Mouse (Mus musculus) layer of hippocampus, adult 2 months (tissue): ENCODE results near the gene Ss18l1. TPM values are rescaled to one million over a fixed set of nuclear protein-coding genes. Genes with fewer than 3 reads are reported as not detected.

Experiments
- DNase-seq, 2 experiments: peaks; one replicate each; pipeline ENCODE4 v3.0.0; 2022; ENCODE audit warnings: low spot score in 2 of 2
- H3K27ac ChIP-seq: fragments of 200-600 bp; 2 replicates; pipeline ENCODE4 v1.8.1; 2022
- H3K4me3 ChIP-seq: fragments of 200-600 bp; 2 replicates; pipeline ENCODE4 v1.8.1; 2022; ENCODE audit warnings: mild to moderate bottlenecking
- CTCF ChIP-seq: fragments of 200-600 bp; conservative IDR thresholded peaks from 2 replicates; pipeline ENCODE4 v1.8.1; 2022; ENCODE audit warnings: antibody characterized with exemption, mild to moderate bottlenecking, moderate library complexity
- long read RNA-seq, 2 experiments: library from polyadenylated mRNA; stranded (forward); transcript quantifications; one replicate each; pipeline ENCODE4 v2.0.0; 2021; ENCODE audit warnings: borderline mapping rate in 2 of 2
- total RNA-seq, 2 experiments: library from RNA; stranded (reverse); gene quantifications; 2 replicates each; pipeline ENCODE4 v1.2.3; 2021

Ss18l1 gene
- 10 to 100 TPM; 43.2 to 44.9 TPM for total RNA-seq
- long read RNA-seq, experiment 1, full-length matches to known transcripts, result 35 of 118 reads
- long read RNA-seq, experiment 1, partial matches to known transcripts, result 68 of 118 reads
- long read RNA-seq, experiment 1, other reads (novel, unspliced or antisense), result 15 of 118 reads
- long read RNA-seq, experiment 2, full-length matches to known transcripts, result 59 of 142 reads
- long read RNA-seq, experiment 2, partial matches to known transcripts, result 13 of 142 reads
- long read RNA-seq, experiment 2, other reads (novel, unspliced or antisense), result 70 of 142 reads

DNA sequence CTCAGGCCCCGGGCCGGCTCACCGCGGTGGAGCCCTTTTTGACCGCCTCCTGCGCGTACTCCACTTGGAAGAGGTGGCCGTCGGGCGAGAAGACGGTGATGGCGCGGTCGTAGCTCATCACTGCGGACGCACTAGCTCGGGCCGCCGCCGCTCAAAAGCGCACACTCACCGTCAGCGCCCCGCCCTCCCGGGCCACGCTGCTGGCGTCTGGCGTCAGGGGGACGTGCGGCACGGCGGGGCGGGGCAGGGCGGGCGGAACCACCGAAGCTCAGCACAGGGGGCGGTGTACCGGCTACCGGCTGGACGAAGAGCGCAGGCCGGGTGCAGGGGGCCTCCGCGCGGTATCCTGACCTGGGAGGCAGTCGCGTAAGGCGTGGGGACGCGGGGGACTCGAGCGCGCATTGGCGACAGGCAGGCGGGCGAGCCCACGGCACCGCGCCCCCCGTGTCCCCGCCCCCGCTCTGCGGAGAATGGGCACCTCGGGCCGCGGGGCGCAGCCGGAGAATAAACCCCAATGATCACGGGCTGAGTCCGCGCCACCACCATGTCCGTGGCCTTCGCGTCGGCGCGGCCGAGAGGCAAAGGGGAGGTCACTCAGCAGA, at the start of gene Ss18l1, which contains the start of gene Psma7:
TSS of gene Ss18l1 (plus strand) at position 254 of the 602 bp plus-strand sequence.
TSS of gene Psma7 (minus strand) at position 178 of the 602 bp plus-strand sequence.
- Histone ChIP-seq H3K27ac (peak within 1 kb of the TSS; percentile 98), H3K4me3 (peak within 1 kb of the TSS; percentile 76)
- DNase-seq, result peak; percentile 87 to 91
- TF ChIP-seq CTCF, result peak; percentile 67

DNA sequence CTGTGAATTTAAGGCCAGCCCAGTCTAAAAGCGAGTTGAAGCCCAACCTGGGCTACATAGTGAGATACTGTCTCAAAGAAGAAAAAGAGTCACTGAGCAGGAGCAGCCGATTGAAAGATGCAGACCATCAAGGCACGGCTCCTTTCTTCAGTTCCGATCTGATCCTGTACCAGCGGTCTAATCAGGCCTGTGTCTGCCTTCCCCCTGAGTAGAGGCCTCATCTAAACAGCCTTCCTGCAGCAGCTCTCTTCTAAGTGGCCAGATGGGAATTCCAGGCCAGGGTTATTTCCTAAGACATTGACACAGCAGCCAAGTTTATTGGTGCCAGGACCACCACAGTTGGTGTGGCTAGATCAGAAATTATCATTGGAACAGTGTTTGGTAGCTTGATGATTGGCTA, 49.2 kb upstream of the Ss18l1 start:
- no peak for DNase-seq
- no peak overlapping the region for H3K4me3 ChIP-seq
- no peak for TF ChIP-seq CTCF

DNA sequence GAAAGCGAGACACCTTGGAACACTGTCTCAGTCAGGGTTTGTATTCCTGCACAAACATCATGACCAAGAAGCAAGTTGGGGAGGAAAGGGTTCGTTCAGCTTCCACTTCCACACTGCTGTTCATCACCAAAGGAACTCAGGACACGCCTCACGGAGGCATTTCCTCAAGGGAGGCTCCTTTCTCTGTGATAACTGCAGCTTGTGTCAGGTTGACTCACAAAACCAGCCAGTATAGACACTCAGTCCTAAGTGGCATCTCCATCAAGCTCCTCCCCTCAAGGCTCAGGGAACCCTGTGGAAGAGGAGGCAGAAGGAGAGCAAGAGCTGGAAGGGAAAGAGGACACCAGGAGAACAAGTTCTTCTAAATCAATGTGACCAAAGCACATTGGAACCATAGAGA, 43.9 kb upstream of the Ss18l1 start:
- TF ChIP-seq CTCF, result no peak
- H3K4me3 ChIP-seq, result no peak overlapping the region
- H3K27ac ChIP-seq, result no peak overlapping the region
- no peak for DNase-seq

More for the DNA sequence above, 49.2 kb upstream of the Ss18l1 start:
- no peak overlapping the region for H3K27ac ChIP-seq

DNA sequence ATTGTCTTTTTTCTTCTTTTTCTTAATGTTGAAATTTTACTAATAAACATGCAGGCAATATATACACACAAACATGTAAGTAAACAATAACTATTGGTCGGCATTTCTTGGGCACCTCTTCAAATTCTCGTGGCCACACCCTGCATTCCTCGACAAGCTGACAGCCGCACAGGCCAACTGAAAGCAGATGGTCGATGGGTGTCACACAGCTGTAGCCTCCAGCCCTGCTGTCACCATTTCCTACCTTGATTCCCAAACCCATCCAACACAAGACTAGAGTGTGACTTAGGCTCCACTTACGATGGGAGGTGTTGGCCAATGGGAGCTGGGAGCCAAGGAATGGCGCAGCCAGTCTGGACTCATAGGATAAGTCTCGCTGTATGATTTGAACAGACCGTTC, 40.7 kb upstream of the Ss18l1 start:
- no peak for DNase-seq
- H3K4me3 ChIP-seq, result no peak overlapping the region
- H3K27ac ChIP-seq, result no peak overlapping the region
- no peak for TF ChIP-seq CTCF

DNA sequence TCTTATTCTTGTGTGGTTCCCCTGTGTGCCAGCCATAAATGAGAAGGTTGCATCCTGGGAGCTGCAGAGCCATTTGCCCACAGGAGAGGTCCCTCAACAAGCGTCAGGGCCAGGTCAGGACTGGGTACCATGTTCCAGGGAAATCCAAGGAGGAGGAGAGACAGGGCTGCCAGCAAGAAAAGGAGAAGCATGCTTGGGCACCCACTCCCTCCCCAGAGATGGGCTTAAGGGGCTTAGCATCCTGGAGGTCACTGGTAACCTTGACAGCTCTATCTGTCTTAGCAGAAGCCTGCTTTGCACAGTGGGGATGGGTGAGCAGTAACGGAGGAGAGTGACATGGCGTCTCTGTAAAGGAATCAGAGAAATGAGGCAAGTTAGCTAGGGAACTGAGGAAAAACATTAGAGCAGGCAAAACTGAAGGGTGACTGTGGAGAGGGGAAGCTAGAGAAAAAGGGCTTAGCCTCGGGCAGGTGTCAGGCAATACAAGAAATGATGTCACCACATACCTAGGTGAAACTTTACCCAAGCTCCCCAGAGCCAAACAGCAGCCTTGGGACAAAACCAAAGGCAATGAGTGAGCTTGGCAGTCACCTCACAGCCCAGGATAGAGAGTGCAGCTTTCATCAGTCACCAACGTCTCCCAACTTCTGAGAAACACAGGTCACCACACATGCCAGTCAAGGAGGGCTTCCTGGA, 36.5 kb upstream of the Ss18l1 start:
- TF ChIP-seq CTCF, result no peak
- DNase-seq, result no peak
- Histone ChIP-seq H3K4me3 (no peak overlapping the region), H3K27ac (no peak overlapping the region)

DNA sequence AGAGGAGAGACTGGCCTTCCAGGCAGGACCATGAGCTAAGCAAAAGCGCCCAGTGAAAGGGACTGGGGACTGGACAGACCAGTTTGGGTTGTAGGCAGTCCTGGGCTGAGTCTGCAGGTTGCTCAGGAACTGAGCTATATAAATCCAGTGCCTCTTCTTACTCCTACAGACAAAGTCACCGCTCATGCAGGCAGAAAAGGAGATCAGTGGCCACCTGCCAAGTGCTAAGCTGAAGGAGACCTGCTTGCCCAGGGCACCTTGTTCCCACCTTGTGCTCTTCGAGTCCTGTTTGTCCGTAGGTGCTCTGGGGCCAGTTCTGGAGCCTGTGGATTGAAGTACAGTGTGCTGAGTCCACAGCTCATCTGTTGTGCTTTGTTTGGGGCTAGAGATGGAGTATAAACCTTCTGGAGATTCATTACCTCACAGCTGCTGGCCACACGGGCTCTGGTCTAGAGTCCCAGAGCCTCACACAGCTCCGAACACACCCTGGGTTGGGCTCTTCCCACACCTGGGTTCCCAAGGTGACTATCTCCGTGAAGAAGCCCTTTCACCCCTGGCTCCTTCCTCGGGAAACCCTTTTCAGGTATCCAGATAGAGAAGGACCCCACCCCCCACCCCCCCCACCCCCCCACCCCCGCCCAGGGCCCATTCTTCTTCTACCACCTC, 35.8 kb upstream of the Ss18l1 start:
- Histone ChIP-seq H3K27ac (no peak overlapping the region), H3K4me3 (no peak overlapping the region)
- DNase-seq, result no peak
- no peak for TF ChIP-seq CTCF

DNA sequence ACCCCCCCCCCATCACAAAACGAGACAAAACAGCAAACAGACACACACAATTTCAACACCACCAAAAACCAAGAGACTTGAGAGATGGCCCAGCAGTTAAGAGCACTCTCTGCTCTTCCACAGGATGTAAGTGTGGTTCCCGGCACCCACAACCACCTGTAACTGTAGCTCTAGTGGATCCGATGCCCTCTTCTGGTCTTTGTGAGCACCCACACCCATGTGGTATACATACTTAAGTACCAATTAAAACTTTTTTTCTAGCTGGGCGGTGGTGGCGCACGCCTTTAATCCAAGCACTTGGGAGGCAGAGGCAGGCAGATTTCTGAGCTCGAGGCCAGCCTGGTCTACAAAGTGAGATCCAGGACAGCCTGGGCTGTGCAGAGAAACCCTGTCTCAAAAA, 31.6 kb upstream of the Ss18l1 start:
- TF ChIP-seq CTCF, result no peak
- DNase-seq, result no peak
- H3K27ac ChIP-seq, result no peak overlapping the region
- no peak overlapping the region for H3K4me3 ChIP-seq

DNA sequence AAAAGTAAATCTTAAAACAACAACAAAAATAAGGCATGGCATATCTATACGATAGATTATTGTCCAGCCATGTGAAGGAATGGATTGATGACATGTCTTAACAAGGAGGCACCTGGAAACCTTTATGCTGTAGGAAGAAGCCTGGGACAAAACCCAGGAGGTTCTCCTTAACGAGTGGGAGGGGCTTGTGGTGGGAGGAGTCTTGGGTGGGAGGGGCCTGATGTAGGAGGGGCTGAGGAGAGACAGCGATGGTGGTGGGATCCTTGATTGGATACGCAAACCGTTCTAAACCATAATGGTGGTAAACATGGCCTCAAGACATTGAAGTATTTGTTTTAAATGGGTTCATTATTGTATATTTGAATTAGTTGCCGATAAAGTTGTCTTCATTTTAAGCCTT, 30.9 kb upstream of the Ss18l1 start:
- no peak for TF ChIP-seq CTCF
- Histone ChIP-seq H3K4me3 (no peak overlapping the region), H3K27ac (no peak overlapping the region)
- DNase-seq, result no peak

DNA sequence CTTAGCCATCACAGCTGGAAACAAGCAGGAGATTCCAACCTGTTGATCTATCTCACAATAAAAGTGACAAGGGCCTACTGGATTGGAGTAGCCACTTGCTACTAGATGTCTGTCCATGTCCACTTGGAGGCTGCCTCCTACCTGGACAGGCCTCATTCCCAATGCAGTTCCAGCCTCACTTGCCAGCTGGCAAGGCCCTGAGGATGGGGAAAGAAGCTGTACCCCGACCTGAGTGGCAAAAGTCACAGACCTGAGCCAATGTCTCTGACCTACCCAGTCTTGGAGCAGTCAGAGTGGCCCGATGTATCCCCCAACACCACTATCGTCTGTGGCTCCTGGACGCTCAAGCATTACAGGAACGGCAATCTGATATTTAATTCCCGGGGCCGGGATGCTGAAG, 28.6 kb upstream of the Ss18l1 start:
- DNase-seq, result no peak
- no peak overlapping the region for H3K4me3 ChIP-seq
- H3K27ac ChIP-seq, result no peak overlapping the region
- TF ChIP-seq CTCF, result no peak

DNA sequence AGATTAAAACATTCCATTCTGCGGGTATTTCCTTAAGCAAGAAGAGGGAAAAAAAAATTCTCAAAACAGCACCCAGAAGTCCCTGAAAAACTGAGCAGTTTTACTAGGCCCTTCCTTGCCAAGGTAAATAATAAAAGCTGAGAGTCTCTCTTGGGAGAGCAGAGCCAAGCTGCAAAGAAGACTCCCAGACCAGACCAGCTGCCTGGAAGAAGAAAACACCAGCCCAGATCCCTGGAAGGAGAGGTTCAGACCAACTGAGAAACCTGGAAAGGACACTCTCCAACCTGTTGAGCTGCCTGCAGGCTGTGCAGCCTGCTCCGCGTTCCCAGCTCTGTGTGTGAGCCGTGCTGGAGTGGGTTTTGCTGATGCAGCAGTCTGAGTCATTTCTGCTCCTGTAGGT, 24.7 kb upstream of the Ss18l1 start:
- Histone ChIP-seq H3K4me3 (no peak overlapping the region), H3K27ac (no peak overlapping the region)
- DNase-seq, result no peak
- no peak for TF ChIP-seq CTCF

DNA sequence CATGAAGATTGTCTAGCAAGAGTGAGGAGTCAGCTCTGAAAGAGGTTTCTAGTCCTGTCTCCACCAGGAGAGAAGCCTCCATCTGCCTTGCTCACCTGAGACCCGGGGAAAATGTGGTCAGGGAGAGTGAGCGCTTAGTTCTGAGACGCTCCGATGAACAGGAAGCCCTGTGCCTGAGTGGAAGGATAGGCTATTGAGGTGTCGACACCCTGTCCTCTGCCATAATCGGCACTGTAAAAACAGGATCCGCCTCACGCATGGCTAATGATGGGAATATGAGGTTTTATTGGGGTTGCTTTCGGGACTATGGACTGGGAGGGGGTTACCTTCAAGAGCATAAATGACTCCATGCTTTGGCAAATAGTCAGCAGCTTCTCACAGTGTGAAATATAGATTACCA, 23.7 kb upstream of the Ss18l1 start:
- no peak for TF ChIP-seq CTCF
- Histone ChIP-seq H3K4me3 (no peak overlapping the region), H3K27ac (no peak overlapping the region)
- DNase-seq, result no peak

DNA sequence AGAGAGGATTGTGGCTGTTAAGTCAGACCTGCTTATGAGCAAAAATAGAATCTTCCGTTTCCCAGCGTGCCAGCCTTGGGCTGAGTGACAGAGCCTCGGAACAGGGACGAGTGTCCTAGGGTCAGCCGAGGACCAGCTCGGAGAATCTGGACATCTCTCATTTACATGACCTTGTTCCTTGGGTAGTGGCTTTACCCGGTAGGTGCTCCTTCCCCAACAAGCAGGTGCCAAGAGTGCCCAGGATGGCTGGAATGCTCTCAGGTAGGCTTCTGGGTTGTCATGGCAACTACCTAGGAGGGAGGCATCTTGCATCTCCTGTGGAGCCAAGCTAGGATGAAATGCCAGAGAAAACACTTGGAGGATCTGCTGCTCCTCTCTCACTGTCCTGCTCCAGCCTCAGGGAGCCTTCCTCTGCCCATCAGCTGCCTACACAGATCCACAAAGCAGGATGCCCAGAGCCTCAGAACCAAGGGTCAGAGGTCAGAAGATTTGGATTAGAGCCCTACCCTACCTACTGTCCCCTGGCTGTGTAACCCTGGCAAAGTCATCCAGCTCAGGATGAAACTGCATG, 22.1 kb upstream of the Ss18l1 start:
- Histone ChIP-seq H3K4me3 (no peak overlapping the region), H3K27ac (no peak overlapping the region)
- no peak for DNase-seq
- TF ChIP-seq CTCF, result no peak

DNA sequence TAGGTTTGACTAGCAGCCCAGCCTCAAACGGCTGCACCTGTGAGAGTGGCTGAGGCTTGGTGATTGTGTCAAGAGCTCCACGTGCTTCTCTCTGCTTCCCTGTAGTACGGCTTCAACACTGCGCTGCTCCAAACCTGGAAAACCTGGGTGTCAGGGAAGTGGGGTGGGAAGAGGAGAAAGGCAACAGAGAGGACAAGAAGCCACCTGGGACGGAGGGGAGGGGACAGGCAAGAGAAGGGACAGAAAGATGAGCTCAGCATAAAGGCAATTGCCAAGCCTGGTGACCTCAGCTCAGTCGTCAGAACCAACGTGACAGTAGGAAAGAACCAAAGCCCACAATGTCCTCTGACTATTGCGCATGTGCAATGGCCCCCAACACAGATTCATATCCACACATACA, 21.4 kb upstream of the Ss18l1 start:
- no peak overlapping the region for H3K27ac ChIP-seq
- DNase-seq, result no peak

More for the DNA sequence above, 21.4 kb upstream of the Ss18l1 start:
- no peak for TF ChIP-seq CTCF
- no peak overlapping the region for H3K4me3 ChIP-seq
